Mouse (Mus musculus) ES-Bruce4 (cell line): ENCODE measurements around the gene Ttll1. TPM values are rescaled to one million over a fixed set of nuclear protein-coding genes. Genes with fewer than 3 reads are reported as not detected.

ENCODE experiments used
- H3K27ac ChIP-seq: 2 replicates; pipeline ENCODE4 v1.5.1; 2012; ENCODE audit warnings: low read length, inconsistent platforms; ENCODE audit not compliant: insufficient read depth
- H3K27me3 ChIP-seq: 2 replicates; pipeline ENCODE4 v1.6.1; 2012; ENCODE audit warnings: mild to moderate bottlenecking, low read length, inconsistent platforms; ENCODE audit not compliant: control insufficient read depth, poor library complexity, insufficient read depth, severe bottlenecking
- H3K36me3 ChIP-seq: 2 replicates; pipeline ENCODE4 v1.6.1; 2012; ENCODE audit warnings: inconsistent platforms, mild to moderate bottlenecking, low read length, moderate library complexity; ENCODE audit not compliant: control insufficient read depth, poor library complexity, insufficient read depth, severe bottlenecking
- H3K4me1 ChIP-seq: one replicate; pipeline ENCODE4 v1.8.1; 2011; ENCODE audit warnings: low read length; ENCODE audit not compliant: control insufficient read depth, insufficient read depth
- H3K4me3 ChIP-seq: 2 replicates; pipeline ENCODE4 v1.5.1; 2011; ENCODE audit warnings: low read depth, mild to moderate bottlenecking, low read length
- H3K9ac ChIP-seq: 2 replicates; pipeline ENCODE4 v1.6.1; 2012; ENCODE audit warnings: low read depth, mild to moderate bottlenecking, inconsistent platforms; ENCODE audit not compliant: poor library complexity, severe bottlenecking
- H3K9me3 ChIP-seq: replicated peaks from 2 replicates; pipeline ENCODE4 v1.6.1; 2012; ENCODE audit warnings: mild to moderate bottlenecking, low read length, inconsistent platforms; ENCODE audit not compliant: control insufficient read depth, poor library complexity, insufficient read depth, severe bottlenecking
- CTCF ChIP-seq: IDR thresholded peaks from one replicate; pipeline ENCODE4 v1.8.1; 2011; ENCODE audit warnings: low read depth, low read length
- EP300 ChIP-seq: IDR thresholded peaks from 2 replicates; pipeline ENCODE4 v1.6.1; 2011; ENCODE audit warnings: low read depth, low read length; ENCODE audit not compliant: insufficient read depth
- POLR2A ChIP-seq: IDR thresholded peaks from one replicate; pipeline ENCODE4 v1.8.1; 2011; ENCODE audit warnings: low read length; ENCODE audit not compliant: insufficient read depth
- polyA plus RNA-seq: library from polyadenylated mRNA; stranded (reverse); fragments of >200 nt; gene quantifications from 2 replicates; pipeline ENCODE4 v1.2.4, GENCODE M21; 2011; ENCODE audit warnings: low read depth; ENCODE audit not compliant: missing spikeins, insufficient read depth, insufficient read length

The Ttll1 gene
- polyA plus RNA-seq, 1 experiment = 13.6 TPM

DNA sequence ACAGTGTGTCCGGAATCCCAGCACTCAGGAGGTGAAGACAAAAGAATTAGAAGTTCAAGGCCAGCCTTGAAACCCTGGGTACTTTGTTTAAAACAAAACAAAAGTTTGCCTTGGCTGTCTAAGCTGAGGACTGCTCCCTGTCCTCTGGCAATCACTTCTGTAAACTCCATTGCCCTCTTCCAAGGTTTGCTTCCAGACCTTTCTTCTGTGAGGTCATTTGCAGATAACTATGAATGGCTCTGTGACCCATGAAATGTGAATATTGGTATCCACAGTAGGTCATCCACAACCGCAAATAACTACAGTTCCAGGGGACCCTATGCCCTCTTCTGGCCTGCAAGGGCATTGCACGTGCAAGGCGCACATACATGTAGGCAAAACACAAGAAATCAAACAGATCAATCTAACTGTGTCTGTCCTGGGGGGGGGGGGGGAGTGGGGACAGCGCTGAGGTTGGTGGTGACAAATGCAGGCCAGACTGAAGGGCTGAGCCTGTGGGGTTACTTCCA lies 21.3 kb upstream of the Ttll1 start:
- no peak overlapping the region for H3K9ac ChIP-seq
- peaks cover 10% of the 10 kb centered on the region for H3K4me1 ChIP-seq
- no peak overlapping the region for H3K4me3 ChIP-seq
- TF ChIP-seq EP300 (no peak), CTCF (peak; percentile 60)
- H3K36me3 ChIP-seq = no peaks in the 10 kb centered on the region
- no peaks in the 10 kb centered on the region for H3K9me3 ChIP-seq
- no peak overlapping the region for H3K27ac ChIP-seq
- H3K27me3 ChIP-seq = no peaks in the 10 kb centered on the region

DNA sequence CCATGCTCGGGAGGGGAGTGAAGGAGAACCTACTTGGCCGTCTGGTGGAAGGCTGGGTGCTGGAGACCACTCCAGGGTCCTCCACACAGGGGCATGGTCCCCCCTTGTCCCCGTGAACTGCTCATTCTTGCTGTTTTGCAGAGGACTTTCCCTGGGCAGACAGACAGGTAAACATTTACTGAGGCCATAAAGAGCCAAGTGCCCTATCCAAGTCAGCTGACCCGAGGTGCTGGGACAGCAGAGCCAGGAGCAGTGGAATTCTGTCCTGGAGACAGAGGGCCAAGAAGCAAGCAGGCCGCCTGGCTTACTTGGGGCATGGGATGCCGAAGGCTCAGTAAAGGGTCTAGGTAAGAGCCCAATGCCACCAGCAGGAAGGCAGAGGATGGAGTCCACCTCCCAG lies 20.0 kb upstream of the Ttll1 start:
- no peaks in the 10 kb centered on the region for H3K9me3 ChIP-seq
- H3K27ac ChIP-seq = no peak overlapping the region
- H3K4me3 ChIP-seq = no peak overlapping the region
- no peaks in the 10 kb centered on the region for H3K36me3 ChIP-seq
- peaks cover 10% of the 10 kb centered on the region for H3K4me1 ChIP-seq
- H3K27me3 ChIP-seq = no peaks in the 10 kb centered on the region
- no peak overlapping the region for H3K9ac ChIP-seq
- no peak for TF ChIP-seq EP300
- no peak for TF ChIP-seq POLR2A
- TF ChIP-seq CTCF = no peak

DNA sequence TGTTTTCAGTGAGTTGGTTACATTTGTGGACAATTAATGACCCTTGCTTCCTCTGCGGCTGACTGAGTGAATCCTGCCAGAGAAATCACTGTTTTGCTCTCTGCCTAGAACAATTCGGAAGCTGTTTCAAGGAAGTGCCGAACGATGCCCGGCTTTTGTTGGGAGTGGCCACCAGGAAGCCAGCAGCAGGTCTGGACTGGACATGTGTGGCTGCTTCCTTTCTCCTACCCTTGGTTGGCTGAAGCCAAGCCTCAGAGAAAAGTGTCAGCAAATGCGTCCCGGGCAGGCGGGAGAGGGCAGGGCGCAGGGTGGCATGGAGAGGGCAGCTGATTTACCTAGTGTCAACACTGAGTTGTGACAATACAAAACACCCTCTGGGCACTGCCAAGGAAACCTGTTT lies 19.5 kb upstream of the Ttll1 start:
- Histone ChIP-seq H3K36me3 (no peaks in the 10 kb centered on the region), H3K4me3 (no peak overlapping the region), H3K9me3 (no peaks in the 10 kb centered on the region), H3K9ac (no peak overlapping the region), H3K27me3 (no peaks in the 10 kb centered on the region), H3K4me1 (peaks cover 8% of the 10 kb centered on the region), H3K27ac (no peak overlapping the region)
- no peak for TF ChIP-seq POLR2A
- TF ChIP-seq EP300 = no peak
- TF ChIP-seq CTCF = no peak

DNA sequence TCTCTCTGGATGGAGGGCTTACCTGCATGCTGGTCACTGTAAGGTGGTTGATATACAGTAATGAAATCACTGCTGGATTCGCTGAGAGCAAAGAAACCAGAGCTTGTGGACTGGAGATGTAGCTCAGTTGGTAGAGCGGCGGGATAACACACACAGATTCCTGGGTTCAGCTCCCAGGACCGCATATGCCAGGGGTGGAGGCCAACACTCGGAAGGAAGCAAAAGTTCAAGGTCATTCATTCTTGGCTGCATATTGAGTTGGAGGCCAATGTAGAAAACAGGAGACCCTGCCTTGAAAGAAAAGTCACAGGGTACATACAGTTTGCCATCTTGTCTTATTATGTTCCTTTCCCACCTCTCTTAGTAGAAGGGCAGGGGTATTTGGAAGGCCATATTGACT lies 19.1 kb upstream of the Ttll1 start:
- Histone ChIP-seq H3K4me3 (no peak overlapping the region), H3K27me3 (no peaks in the 10 kb centered on the region), H3K9ac (no peak overlapping the region), H3K36me3 (no peaks in the 10 kb centered on the region), H3K9me3 (no peaks in the 10 kb centered on the region), H3K27ac (no peak overlapping the region), H3K4me1 (peaks cover 6% of the 10 kb centered on the region)
- no peak for TF ChIP-seq POLR2A
- TF ChIP-seq CTCF = no peak
- no peak for TF ChIP-seq EP300

DNA sequence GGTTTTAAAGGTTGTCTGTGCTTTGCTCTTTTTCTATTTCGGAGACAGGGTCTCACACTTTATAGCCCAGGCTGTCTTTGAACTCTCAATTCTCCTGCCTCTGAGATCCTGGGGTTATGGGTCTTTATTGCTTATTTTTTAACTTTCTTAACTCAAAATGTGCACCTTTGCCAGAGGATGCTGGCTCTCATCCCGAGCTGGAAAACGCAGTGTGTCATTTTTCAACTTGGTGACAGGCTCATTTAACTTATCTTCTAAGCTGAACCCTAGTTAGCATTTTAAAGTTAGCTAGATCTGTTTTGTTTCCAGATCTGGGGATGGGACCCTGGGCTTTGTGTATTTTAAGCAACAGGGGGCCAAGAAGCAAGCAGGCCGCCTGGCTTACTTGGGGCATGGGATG lies 18.2 kb upstream of the Ttll1 start:
- H3K27ac ChIP-seq = no peak overlapping the region
- TF ChIP-seq EP300 = no peak
- no peak for TF ChIP-seq POLR2A
- H3K4me1 ChIP-seq = peaks cover 4% of the 10 kb centered on the region
- no peaks in the 10 kb centered on the region for H3K9me3 ChIP-seq
- H3K27me3 ChIP-seq = no peaks in the 10 kb centered on the region
- no peak overlapping the region for H3K9ac ChIP-seq
- H3K36me3 ChIP-seq = no peaks in the 10 kb centered on the region
- H3K4me3 ChIP-seq = no peak overlapping the region

DNA sequence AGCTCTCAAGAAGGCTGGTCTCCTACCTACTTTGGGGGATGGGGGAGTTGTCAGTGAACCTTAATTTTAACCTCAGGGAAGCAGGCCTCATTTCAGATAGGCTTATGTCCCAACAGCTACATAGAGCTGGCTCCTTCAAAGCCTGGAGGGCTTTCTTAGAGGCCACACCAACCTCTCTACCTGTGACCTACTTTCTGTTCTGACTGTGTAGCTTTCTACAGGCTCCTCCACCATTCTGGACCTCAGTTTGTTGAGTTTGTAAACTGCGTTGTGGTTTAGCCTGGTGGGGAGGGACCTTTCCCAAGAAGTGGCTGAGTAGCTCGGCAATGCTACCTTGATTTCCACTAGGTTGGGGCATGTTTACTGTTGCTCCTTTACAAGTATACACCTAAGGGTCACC lies 17.1 kb upstream of the Ttll1 start:
- Histone ChIP-seq H3K36me3 (no peaks in the 10 kb centered on the region), H3K4me1 (peaks cover 2% of the 10 kb centered on the region), H3K4me3 (no peak overlapping the region), H3K9me3 (no peaks in the 10 kb centered on the region), H3K9ac (no peak overlapping the region), H3K27me3 (no peaks in the 10 kb centered on the region), H3K27ac (no peak overlapping the region)
- TF ChIP-seq CTCF (no peak), EP300 (no peak), POLR2A (no peak)
